Mouse (Mus musculus): ENCODE results near the gene Slfnl1.

GRCm38 (mm10) chr4:120517335-120517734, 14.7 kb upstream of the Slfnl1 start:
- no peak for TF ChIP-seq TAL1 (IDR thresholded peaks at IDR 0.05; ENCODE audit: low read length)
- TF ChIP-seq GATA1 (IDR thresholded peaks at IDR 0.05; ENCODE audit: low read length), result no peak

Measured in erythroblast, embryonic 14.5 days (primary cell).